Mouse (Mus musculus) intestine, embryonic 16.5 days (tissue): Measurements from ENCODE around the gene Mettl5. TPM values are rescaled to one million over a fixed set of nuclear protein-coding genes. Genes with fewer than 3 reads are reported as not detected.
"Not testable (repeated sequence)": the region's sequence is repeated elsewhere in the genome, so short reads cannot be mapped to it uniquely, and the experiment has no call there.

Experiments used
- ATAC-seq: fragments of 200-750 bp; cut with Nextera tagmentation; 2 replicates; pipeline ENCODE4 v1.8.0; 2017; ENCODE audit warnings: moderate TSS enrichment, moderate library complexity
- H3K27ac ChIP-seq: fragments of 300-500 bp; sonication (generic); 2 replicates; pipeline ENCODE4 v1.5.1; 2014; ENCODE audit warnings: mild to moderate bottlenecking, low read length
- H3K27me3 ChIP-seq: fragments of 300-500 bp; sonication (generic); replicated peaks from 2 replicates; pipeline ENCODE4 v1.6.1; 2014; ENCODE audit warnings: low read length, control low read depth, mixed read lengths; ENCODE audit not compliant: control insufficient read depth, insufficient read depth
- H3K36me3 ChIP-seq: fragments of 300-500 bp; sonication (generic); 2 replicates; pipeline ENCODE4 v1.6.1; 2014; ENCODE audit warnings: low read length, control low read depth; ENCODE audit not compliant: control insufficient read depth, insufficient read depth
- H3K4me1 ChIP-seq: fragments of 300-500 bp; sonication (generic); 2 replicates; pipeline ENCODE4 v1.6.1; 2014; ENCODE audit warnings: low read length, control low read depth, mixed read lengths; ENCODE audit not compliant: control insufficient read depth, insufficient read depth
- H3K4me2 ChIP-seq: fragments of 300-500 bp; sonication (generic); 2 replicates; pipeline ENCODE4 v1.6.1; 2014; ENCODE audit warnings: low read depth, low read length, control low read depth
- H3K4me3 ChIP-seq: fragments of 300-500 bp; sonication (generic); 2 replicates; pipeline ENCODE4 v1.5.1; 2014; ENCODE audit warnings: mild to moderate bottlenecking, low read length
- H3K9ac ChIP-seq: fragments of 300-500 bp; sonication (generic); 2 replicates; pipeline ENCODE4 v1.6.1; 2014; ENCODE audit warnings: low read depth, low read length
- H3K9me3 ChIP-seq: fragments of 300-500 bp; sonication (generic); 2 replicates; pipeline ENCODE4 v1.6.1; 2016; ENCODE audit warnings: low read length, control low read depth; ENCODE audit not compliant: control insufficient read depth
- WGBS: fragments of 180-500 bp; shearing (Covaris S2); extraction: QIAGEN DNeasy Blood & Tissue Kit; methylation state at CpG from one replicate; pipeline ENCODE4 v1.1.7; 2014; 5-methylcytosine and 5-hydroxymethylcytosine counted together
- polyA plus RNA-seq: library from polyadenylated mRNA; unstranded; fragments of >200 nt; fragmentation: Nextera tagmentation; extraction: Ambion mirVana; gene quantifications from 2 replicates; pipeline ENCODE4 v1.2.1, GENCODE M21; 2015

The Mettl5 gene
- polyA plus RNA-seq: 36.7 and 38.5 TPM in 2 replicates

DNA sequence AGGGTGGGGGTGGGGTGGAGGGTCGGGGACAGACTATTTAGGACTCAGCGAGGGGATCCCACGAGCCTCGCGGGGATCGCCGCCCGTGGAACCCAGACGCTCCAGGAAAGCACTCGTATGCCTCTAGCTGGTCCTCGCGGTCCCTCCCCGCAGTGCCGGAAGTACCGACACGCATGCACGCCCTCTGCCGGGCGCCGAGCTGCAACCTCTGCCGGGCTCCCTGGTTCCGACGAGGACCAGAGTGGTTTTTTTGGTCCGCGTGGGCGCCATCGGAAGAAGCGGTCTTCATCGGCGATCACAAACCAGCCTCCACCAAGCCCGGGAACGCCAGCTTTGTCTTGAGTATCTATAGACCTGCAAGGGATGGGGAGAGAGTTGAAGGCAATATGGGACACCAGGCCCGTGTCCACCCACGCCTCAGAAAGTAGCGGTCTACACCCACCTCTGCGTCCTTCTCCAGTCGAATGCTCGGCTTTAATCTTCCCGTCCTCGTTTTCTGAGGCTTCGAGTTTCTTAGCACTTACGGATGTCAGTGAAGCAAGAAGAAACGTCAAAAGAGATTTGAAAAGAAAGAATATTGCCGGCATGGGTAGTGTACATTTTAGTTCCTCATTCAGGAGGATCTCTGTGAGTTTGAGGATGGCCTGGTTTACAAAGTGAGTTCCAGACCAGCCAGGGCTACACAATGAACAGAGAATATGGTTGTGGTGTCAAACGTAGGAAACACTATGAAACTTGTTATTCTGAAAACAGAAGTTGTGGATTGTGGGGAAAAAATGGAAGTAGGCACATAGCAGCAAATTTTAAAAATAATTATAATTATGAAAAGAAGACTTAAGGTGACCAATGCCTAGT is at the start of gene Mettl5:
TSS of gene Mettl5 (minus strand) at position 165 of the 855 bp plus-strand sequence.
- peak within 1 kb of the TSS; percentile 88 for H3K9ac ChIP-seq
- peak within 1 kb of the TSS; percentile 78 for H3K27ac ChIP-seq
- 2% methylated on average over 45 of the region's 45 CpGs for WGBS
- no peaks in the 10 kb centered on the region for H3K27me3 ChIP-seq
- H3K4me2 ChIP-seq: peak within 1 kb of the TSS; percentile 74
- peak; percentile 99 for ATAC-seq
- H3K36me3 ChIP-seq: no peaks in the 10 kb centered on the region
- no peaks in the 10 kb centered on the region for H3K9me3 ChIP-seq
- peak within 1 kb of the TSS; percentile 70 for H3K4me3 ChIP-seq
- 0 out of 2 replicates have a peak, but pooled peaks cover 4% of the 10 kb centered on the region for H3K4me1 ChIP-seq

DNA sequence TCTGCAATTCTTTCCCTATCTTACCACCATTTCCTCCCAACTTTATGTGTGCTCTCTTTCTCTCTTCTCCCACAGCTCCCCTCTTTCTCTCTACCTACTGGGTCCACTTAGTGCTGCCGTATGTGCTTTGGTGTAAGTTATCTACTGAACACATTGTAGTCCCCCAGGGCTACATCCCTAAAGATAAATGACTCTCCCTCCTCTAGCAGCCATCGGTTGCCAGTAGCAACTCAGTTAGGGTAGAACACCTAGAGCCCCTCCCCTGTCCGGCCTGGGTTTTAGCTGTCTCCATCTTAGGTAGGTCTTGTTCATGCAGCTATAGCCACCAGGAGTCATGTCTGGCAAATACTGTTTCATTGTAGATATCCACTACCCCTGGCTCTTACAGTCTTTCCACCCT is 39.5 kb upstream of the Mettl5 start:
- H3K4me1 ChIP-seq: no peaks in the 10 kb centered on the region
- H3K4me3 ChIP-seq: no peak overlapping the region
- H3K9ac ChIP-seq: no peak overlapping the region
- ATAC-seq: no peak
- H3K27me3 ChIP-seq: no peaks in the 10 kb centered on the region
- no peaks in the 10 kb centered on the region for H3K9me3 ChIP-seq
- no peak overlapping the region for H3K4me2 ChIP-seq
- H3K27ac ChIP-seq: no peak overlapping the region
- 85% methylated on average over 3 of the region's 3 CpGs for WGBS
- peaks cover 4% of the 10 kb centered on the region; the same call in 1 of the 2 replicates for H3K36me3 ChIP-seq

GRCm38 (mm10) chr2:69917301-69917700 is 31.9 kb upstream of the Mettl5 start:
- 91% methylated on average over 3 of the region's 3 CpGs for WGBS
- Histone ChIP-seq H3K36me3 (no peaks in the 10 kb centered on the region), H3K4me1 (no peaks in the 10 kb centered on the region), H3K27ac (no peak overlapping the region), H3K4me2 (no peak overlapping the region), H3K9ac (no peak overlapping the region), H3K27me3 (no peaks in the 10 kb centered on the region), H3K9me3 (no peaks in the 10 kb centered on the region), H3K4me3 (no peak overlapping the region)
- peak; percentile 58; the same call in 1 of the 2 replicates for ATAC-seq

DNA sequence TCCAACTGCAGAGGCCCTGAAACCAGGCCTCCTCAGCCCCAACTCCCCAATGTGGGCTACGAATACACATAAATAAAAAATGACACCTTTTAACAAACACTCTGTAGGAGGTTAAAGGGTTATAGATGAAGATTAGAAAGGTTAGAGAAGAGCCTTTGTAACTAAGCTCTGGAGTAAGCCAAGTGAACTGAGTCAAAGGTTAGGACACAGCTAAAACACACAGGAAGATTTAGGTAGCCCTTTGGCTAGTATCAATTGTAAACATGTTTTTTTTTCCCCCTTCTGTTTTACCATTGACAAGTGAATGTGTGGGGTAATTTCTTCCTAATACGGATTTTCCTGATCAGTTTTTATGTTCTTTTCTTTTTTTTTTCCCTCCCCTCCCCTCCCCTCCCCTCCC is 27.4 kb upstream of the Mettl5 start:
- WGBS: 53% methylated on average over 2 of the region's 2 CpGs
- Histone ChIP-seq H3K4me3 (no peak overlapping the region), H3K36me3 (no peaks in the 10 kb centered on the region), H3K27ac (no peak overlapping the region), H3K27me3 (no peaks in the 10 kb centered on the region), H3K9ac (no peak overlapping the region), H3K4me1 (no peaks in the 10 kb centered on the region), H3K9me3 (no peaks in the 10 kb centered on the region), H3K4me2 (no peak overlapping the region)
- no peak for ATAC-seq

GRCm38 (mm10) chr2:69907394-69907793 is 22.0 kb upstream of the Mettl5 start:
- 72% methylated on average over 3 of the region's 4 CpGs for WGBS
- H3K27me3 ChIP-seq, H3K9me3 ChIP-seq, H3K36me3 ChIP-seq, H3K4me1 ChIP-seq, H3K9ac ChIP-seq, ATAC-seq, H3K4me3 ChIP-seq, H3K27ac ChIP-seq, H3K4me2 ChIP-seq: not testable (repeated sequence)

DNA sequence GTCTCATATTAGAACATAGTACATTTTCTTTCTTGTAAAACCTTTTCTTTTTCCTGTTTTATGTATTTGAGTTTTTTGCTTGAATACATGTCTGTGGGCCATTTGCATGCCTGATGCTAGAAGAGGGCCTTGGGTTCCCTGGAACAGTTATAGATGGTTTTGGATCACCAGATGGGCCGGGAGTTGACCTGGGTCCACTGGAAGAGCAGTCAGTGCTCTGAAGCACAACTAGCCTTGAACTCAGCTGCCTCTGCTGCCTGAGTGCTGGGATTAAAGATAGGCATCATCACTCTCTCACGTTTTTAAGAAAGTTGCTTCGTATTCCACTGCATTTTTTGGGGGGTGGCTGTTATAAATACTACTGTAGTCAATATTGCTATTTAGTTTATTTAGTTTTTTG is 18.1 kb upstream of the Mettl5 start:
- WGBS: 90% methylated on average over 3 of the region's 3 CpGs

GRCm38 (mm10) chr2:69897618-69898575 is 12.5 kb upstream of the Mettl5 start:
- peak; percentile 84 for ATAC-seq
- Histone ChIP-seq H3K36me3 (no peaks in the 10 kb centered on the region), H3K27me3 (no peaks in the 10 kb centered on the region), H3K4me1 (peaks cover 5% of the 10 kb centered on the region; the same call in 1 of the 2 replicates), H3K4me2 (peak overlapping the region; percentile 77), H3K9me3 (no peaks in the 10 kb centered on the region), H3K9ac (peak overlapping the region; percentile 99), H3K27ac (peak overlapping the region; percentile 92), H3K4me3 (peak overlapping the region; percentile 99)
- under 1% methylated on average over 55 of the region's 55 CpGs for WGBS

More for the DNA sequence above, 18.1 kb upstream of the Mettl5 start:
- Histone ChIP-seq H3K9ac (no peak overlapping the region), H3K27me3 (no peaks in the 10 kb centered on the region), H3K4me3 (no peak overlapping the region), H3K36me3 (no peaks in the 10 kb centered on the region), H3K4me2 (no peak overlapping the region), H3K4me1 (peaks cover 5% of the 10 kb centered on the region; the same call in 1 of the 2 replicates), H3K9me3 (no peaks in the 10 kb centered on the region), H3K27ac (no peak overlapping the region)
- no peak for ATAC-seq

- peak; percentile 98 for ATAC-seq
- 0% methylated on average over 52 of the region's 65 CpGs for WGBS
- Histone ChIP-seq H3K4me3 (peak within 1 kb of the TSS; percentile 99), H3K27me3 (no peaks in the 10 kb centered on the region), H3K27ac (peak within 1 kb of the TSS; percentile 92), H3K4me1 (peaks cover 5% of the 10 kb centered on the region; the same call in 1 of the 2 replicates), H3K4me2 (peak within 1 kb of the TSS; percentile 77), H3K9me3 (no peaks in the 10 kb centered on the region), H3K36me3 (no peaks in the 10 kb centered on the region), H3K9ac (peak within 1 kb of the TSS; percentile 99)
Observed at GRCm38 (mm10) chr2:69897039-69897617, 11.7 kb upstream of the Mettl5 start, which contains the start of gene Ubr3. Ubr3 (plus strand) TSS chr2:69897246.

DNA sequence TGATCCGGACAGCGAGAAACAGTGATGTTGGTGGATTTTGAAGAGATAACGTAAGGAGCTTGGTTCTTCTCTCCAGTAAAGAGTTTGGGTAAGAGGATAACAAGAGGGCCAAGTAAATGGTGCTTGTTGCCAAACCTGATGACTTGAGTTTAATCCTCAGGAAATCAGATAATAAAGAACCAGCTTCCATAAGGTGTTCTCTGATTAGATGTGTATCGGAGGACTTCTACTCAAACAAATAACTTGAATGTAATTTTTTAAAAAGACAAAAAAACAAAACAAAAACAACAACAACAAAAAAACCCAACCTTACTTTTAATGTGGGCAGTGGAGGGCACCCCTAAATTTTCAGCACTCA is 10.8 kb upstream of the Mettl5 start:
- ATAC-seq: no peak
- Histone ChIP-seq H3K4me3 (no peak overlapping the region), H3K9ac (no peak overlapping the region), H3K36me3 (no peaks in the 10 kb centered on the region), H3K27me3 (no peaks in the 10 kb centered on the region), H3K9me3 (no peaks in the 10 kb centered on the region), H3K27ac (no peak overlapping the region), H3K4me1 (peaks cover 5% of the 10 kb centered on the region; the same call in 1 of the 2 replicates), H3K4me2 (no peak overlapping the region)
- WGBS: 93% methylated on average over 4 of the region's 4 CpGs
